Mouse (Mus musculus) neural tube, embryonic 12.5 days (tissue): ENCODE measurements at regions not wholly inside any gene's neighbourhood (a gene's known extent, or its start where the extent isn't known, plus 50 kb on each side); places are given as distances from the start of the nearest gene placed in this dataset.
"Not testable (repeated sequence)": the region's sequence is repeated elsewhere in the genome, so short reads cannot be mapped to it uniquely, and the experiment has no call there.

ENCODE experiments used
- ATAC-seq: fragments of 200-750 bp; cut with Nextera tagmentation; 2 replicates; pipeline ENCODE4 v1.8.0; 2017; ENCODE audit warnings: low read depth, mild to moderate bottlenecking, moderate TSS enrichment, moderate library complexity; ENCODE audit not compliant: low FRiP score
- H3K27ac ChIP-seq: fragments of 300-500 bp; sonication (generic); 2 replicates; pipeline ENCODE4 v1.5.1; 2016
- H3K27me3 ChIP-seq: fragments of 300-500 bp; sonication (generic); replicated peaks from 2 replicates; pipeline ENCODE4 v1.6.1; 2016; ENCODE audit warnings: mild to moderate bottlenecking
- H3K36me3 ChIP-seq: fragments of 300-500 bp; sonication (generic); 2 replicates; pipeline ENCODE4 v1.6.1; 2016; ENCODE audit warnings: mild to moderate bottlenecking
- H3K4me1 ChIP-seq: fragments of 300-500 bp; sonication (generic); 2 replicates; pipeline ENCODE4 v1.6.1; 2016
- H3K4me2 ChIP-seq: fragments of 300-500 bp; sonication (generic); replicated peaks from 2 replicates; pipeline ENCODE4 v1.6.1; 2016; ENCODE audit warnings: mild to moderate bottlenecking
- H3K4me3 ChIP-seq: fragments of 300-500 bp; sonication (generic); 2 replicates; pipeline ENCODE4 v1.5.1; 2016
- H3K9ac ChIP-seq: fragments of 300-500 bp; sonication (generic); 2 replicates; pipeline ENCODE4 v1.6.1; 2016; ENCODE audit warnings: mild to moderate bottlenecking
- H3K9me3 ChIP-seq: fragments of 300-500 bp; sonication (generic); 2 replicates; pipeline ENCODE4 v1.6.1; 2016; ENCODE audit warnings: mild to moderate bottlenecking
- WGBS: fragments of 180-500 bp; shearing (Covaris S2); methylation state at CpG from one replicate; pipeline ENCODE4 v1.1.7; 2016; 5-methylcytosine and 5-hydroxymethylcytosine counted together

- Histone ChIP-seq H3K4me3 (no peak overlapping the region), H3K27ac (no peak overlapping the region), H3K9ac (no peak overlapping the region), H3K9me3 (no peaks in the 10 kb centered on the region), H3K4me2 (no peak overlapping the region), H3K4me1 (no peaks in the 10 kb centered on the region), H3K27me3 (no peaks in the 10 kb centered on the region), H3K36me3 (no peaks in the 10 kb centered on the region)
- 93% methylated on average over 3 of the region's 3 CpGs for WGBS
- no peak for ATAC-seq
These were observed 230.3 kb downstream of the Nfkbiz start for GRCm38 (mm10) chr16:55608361-55608760.

DNA sequence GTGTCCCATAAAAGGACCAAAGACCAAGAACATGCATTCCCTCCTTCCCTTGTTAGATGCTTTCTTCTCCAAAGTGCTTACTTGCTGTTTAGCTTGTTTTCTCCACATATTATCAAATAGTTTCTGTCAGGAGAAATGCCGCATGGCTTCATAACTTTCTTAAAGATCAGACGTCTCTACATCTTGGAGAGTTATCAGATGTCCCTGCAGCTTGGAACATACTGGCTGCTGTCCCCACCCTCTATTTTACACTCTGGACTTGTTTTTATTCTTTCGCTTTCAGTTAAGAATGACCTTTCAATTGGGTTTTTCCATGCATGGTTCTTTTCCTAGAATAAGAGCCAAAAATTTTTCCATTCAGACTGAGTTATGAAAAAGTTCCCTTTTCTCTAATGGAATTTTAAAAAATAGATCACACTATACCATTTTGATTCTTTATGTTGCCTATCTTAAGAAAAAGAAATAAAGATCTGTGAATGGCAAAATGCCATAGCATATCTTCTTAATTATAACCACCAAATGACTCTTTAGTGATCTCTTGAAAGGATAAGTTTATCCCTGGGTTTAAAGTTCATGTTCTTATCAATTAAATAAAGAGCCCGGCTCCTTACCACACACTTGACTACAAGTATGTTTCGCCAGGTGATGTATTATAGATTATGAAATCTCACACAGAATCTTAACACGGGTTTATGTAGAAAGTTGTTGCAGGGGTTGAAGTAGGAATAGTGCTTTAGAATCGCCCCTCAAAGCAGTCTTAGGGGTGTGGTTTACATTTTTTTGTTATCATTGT lies 232.1 kb downstream of the Nfkbiz start:
- Histone ChIP-seq H3K4me1 (no peaks in the 10 kb centered on the region), H3K27ac (no peak overlapping the region), H3K36me3 (no peaks in the 10 kb centered on the region), H3K4me2 (no peak overlapping the region), H3K9me3 (no peaks in the 10 kb centered on the region), H3K4me3 (no peak overlapping the region), H3K9ac (no peak overlapping the region), H3K27me3 (no peaks in the 10 kb centered on the region)
- 85% methylated on average over 7 of the region's 7 CpGs for WGBS
- ATAC-seq: no peak

DNA sequence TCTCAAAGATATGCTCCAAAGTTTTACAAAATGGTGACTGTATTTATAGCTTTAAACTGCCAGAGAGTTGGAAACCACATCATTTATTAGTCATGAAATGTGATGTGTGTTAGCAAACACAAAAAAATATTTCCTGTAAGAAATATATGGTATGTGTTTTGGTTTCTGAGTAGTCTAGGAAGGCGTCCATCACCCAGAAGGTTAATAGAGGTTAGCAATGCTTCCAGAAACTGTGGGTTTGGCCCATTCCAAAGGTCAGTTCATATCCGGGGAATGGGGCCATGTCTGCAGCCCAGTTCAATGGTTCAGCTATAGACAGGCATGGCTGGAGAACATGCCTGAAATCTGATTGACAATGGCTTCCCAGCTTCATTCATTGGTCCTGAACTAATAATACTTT lies 235.1 kb downstream of the Nfkbiz start:
- Histone ChIP-seq H3K27ac (no peak overlapping the region), H3K4me2 (no peak overlapping the region), H3K9ac (no peak overlapping the region), H3K27me3 (no peaks in the 10 kb centered on the region), H3K4me3 (no peak overlapping the region), H3K9me3 (no peaks in the 10 kb centered on the region), H3K36me3 (no peaks in the 10 kb centered on the region), H3K4me1 (no peaks in the 10 kb centered on the region)
- WGBS: 79% methylated on average over 2 of the region's 2 CpGs
- ATAC-seq: no peak

GRCm38 (mm10) chr16:55589382-55589956 lies 249.2 kb downstream of the Nfkbiz start:
- Histone ChIP-seq H3K4me3 (no peak overlapping the region), H3K4me2 (no peak overlapping the region), H3K9ac (no peak overlapping the region), H3K9me3 (no peaks in the 10 kb centered on the region), H3K27ac (no peak overlapping the region), H3K27me3 (no peaks in the 10 kb centered on the region), H3K4me1 (no peaks in the 10 kb centered on the region), H3K36me3 (no peaks in the 10 kb centered on the region)
- 79% methylated on average over 1 of the region's 1 CpGs for WGBS
- no peak for ATAC-seq

- Histone ChIP-seq H3K9ac (no peak overlapping the region), H3K27ac (no peak overlapping the region), H3K36me3 (no peaks in the 10 kb centered on the region), H3K4me2 (no peak overlapping the region), H3K9me3 (no peaks in the 10 kb centered on the region), H3K4me3 (no peak overlapping the region), H3K27me3 (no peaks in the 10 kb centered on the region), H3K4me1 (no peaks in the 10 kb centered on the region)
- WGBS: 91% methylated on average over 6 of the region's 6 CpGs
- ATAC-seq: no peak
These were observed 251.6 kb downstream of the Nfkbiz start for GRCm38 (mm10) chr16:55587138-55587537.

DNA sequence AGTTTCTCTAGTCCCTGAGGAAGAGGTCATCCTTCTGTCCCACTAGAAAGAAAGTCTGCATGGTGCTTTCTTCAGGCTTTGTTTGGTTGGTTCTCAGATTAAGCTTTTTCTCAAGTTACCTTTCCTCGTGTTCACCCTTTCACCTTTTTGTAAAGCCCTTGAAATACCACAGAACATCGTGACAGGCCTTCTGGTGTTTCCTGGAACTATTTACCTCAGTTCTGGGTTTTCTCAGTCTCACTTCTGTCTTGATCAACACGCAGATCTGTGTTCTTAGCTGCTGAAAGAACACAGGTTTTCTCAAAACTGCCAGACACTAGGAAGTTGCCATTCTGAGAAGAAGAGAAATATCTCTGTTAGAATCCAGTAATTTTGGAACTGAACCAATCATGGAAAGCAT lies 255.8 kb downstream of the Nfkbiz start:
- WGBS: 76% methylated on average over 3 of the region's 3 CpGs
- Histone ChIP-seq H3K27me3 (no peaks in the 10 kb centered on the region), H3K27ac (no peak overlapping the region), H3K36me3 (no peaks in the 10 kb centered on the region), H3K4me2 (no peak overlapping the region), H3K4me3 (no peak overlapping the region), H3K9me3 (no peaks in the 10 kb centered on the region), H3K9ac (no peak overlapping the region), H3K4me1 (no peaks in the 10 kb centered on the region)
- no peak for ATAC-seq

DNA sequence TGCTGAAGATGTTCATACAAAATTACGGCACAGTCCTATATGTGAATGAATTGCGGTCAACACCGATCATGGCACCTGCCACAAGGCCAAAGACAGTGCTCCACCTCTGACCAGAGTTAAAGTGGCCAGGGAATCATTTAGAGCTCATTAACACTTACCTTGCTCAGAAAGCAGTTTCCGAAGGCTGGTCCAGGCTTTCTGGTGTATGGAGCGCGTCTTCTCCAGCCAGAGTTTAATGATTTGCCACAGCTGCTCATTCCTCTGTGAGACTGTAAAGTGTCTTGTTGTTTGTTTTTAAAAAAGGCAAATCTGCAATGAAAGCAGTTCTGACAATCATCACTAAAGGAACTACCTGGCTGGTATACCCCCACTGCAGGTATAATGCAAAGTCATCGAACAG lies 256.7 kb downstream of the Nfkbiz start:
- WGBS: 94% methylated on average over 7 of the region's 7 CpGs
- no peak overlapping the region for H3K4me2 ChIP-seq
- no peak for ATAC-seq
- no peaks in the 10 kb centered on the region for H3K9me3 ChIP-seq
- H3K36me3 ChIP-seq: no peaks in the 10 kb centered on the region
- H3K4me3 ChIP-seq: no peak overlapping the region
- no peak overlapping the region for H3K27ac ChIP-seq
- H3K9ac ChIP-seq: no peak overlapping the region
- no peaks in the 10 kb centered on the region for H3K4me1 ChIP-seq
- H3K27me3 ChIP-seq: no peaks in the 10 kb centered on the region

DNA sequence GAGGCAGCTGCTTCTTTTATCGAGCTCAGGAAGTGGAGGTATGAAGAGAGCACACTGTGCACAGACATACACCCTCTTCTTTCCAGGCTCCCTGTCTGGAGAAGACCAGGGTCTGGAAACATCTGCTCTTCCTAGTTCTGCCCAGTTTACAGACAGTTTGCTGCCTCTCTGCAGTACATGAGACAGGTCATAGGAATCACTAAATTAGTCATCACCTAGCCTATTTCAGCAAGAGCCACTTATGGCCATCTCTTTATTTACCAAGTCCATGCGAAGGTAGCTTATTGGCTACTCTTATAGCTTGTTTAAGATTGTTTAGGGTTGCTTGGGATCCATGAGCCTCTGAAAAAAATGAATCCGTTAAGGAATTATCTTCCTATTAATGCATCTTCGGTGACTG lies 257.9 kb downstream of the Nfkbiz start:
- Histone ChIP-seq H3K36me3 (no peaks in the 10 kb centered on the region), H3K27me3 (no peaks in the 10 kb centered on the region), H3K9me3 (no peaks in the 10 kb centered on the region), H3K4me1 (no peaks in the 10 kb centered on the region), H3K9ac (no peak overlapping the region), H3K4me2 (no peak overlapping the region), H3K4me3 (no peak overlapping the region), H3K27ac (no peak overlapping the region)
- 89% methylated on average over 4 of the region's 4 CpGs for WGBS
- no peak for ATAC-seq

GRCm38 (mm10) chr16:55578686-55579085 lies 260.0 kb downstream of the Nfkbiz start:
- no peak overlapping the region for H3K4me2 ChIP-seq
- H3K27ac ChIP-seq: no peak overlapping the region
- H3K4me3 ChIP-seq: no peak overlapping the region
- no peaks in the 10 kb centered on the region for H3K9me3 ChIP-seq
- no peaks in the 10 kb centered on the region for H3K36me3 ChIP-seq
- no peaks in the 10 kb centered on the region for H3K4me1 ChIP-seq
- no peak for ATAC-seq
- H3K9ac ChIP-seq: no peak overlapping the region
- 89% methylated on average over 5 of the region's 5 CpGs for WGBS
- no peaks in the 10 kb centered on the region for H3K27me3 ChIP-seq

- H3K27me3 ChIP-seq, H3K9me3 ChIP-seq, H3K4me2 ChIP-seq, H3K4me3 ChIP-seq, H3K4me1 ChIP-seq, ATAC-seq, H3K27ac ChIP-seq, H3K36me3 ChIP-seq, H3K9ac ChIP-seq: not testable (repeated sequence)
- 92% methylated on average over 2 of the region's 2 CpGs for WGBS
These were observed 263.0 kb downstream of the Nfkbiz start for GRCm38 (mm10) chr16:55575609-55576283.

DNA sequence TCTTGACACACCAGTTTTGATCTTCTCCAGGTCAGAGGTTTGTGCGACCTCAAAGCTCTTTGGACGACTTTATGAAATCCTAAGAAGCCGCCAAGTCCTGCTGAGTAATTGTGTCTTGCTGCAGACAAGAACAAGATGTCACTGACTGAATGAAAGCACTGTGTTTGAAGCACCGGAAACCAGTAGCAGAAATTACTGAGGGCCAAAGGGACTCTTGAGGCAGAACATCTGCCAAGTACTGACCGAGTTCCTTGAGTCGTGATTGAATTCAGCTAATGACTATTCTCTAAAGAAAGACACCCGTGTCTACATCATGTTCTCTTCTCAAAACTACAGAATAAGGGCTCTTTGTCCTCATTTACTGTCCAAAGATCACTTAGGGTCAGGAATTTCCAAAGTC lies 267.6 kb downstream of the Nfkbiz start:
- ATAC-seq: no peak
- Histone ChIP-seq H3K9me3 (no peaks in the 10 kb centered on the region), H3K36me3 (no peaks in the 10 kb centered on the region), H3K27me3 (no peaks in the 10 kb centered on the region), H3K4me1 (no peaks in the 10 kb centered on the region), H3K4me3 (no peak overlapping the region), H3K4me2 (no peak overlapping the region), H3K9ac (no peak overlapping the region), H3K27ac (no peak overlapping the region)
- WGBS: 66% methylated on average over 7 of the region's 7 CpGs

GRCm38 (mm10) chr16:55570097-55570496 lies 268.6 kb downstream of the Nfkbiz start:
- WGBS: 93% methylated on average over 5 of the region's 5 CpGs
- Histone ChIP-seq H3K36me3 (no peaks in the 10 kb centered on the region), H3K4me2 (no peak overlapping the region), H3K4me3 (no peak overlapping the region), H3K27me3 (no peaks in the 10 kb centered on the region), H3K9ac (no peak overlapping the region), H3K4me1 (no peaks in the 10 kb centered on the region), H3K9me3 (no peaks in the 10 kb centered on the region), H3K27ac (no peak overlapping the region)
- no peak for ATAC-seq
